Mouse (Mus musculus) kidney, adult 2 months (tissue): Measurements from ENCODE around the gene Chid1. TPM values are rescaled to one million over a fixed set of nuclear protein-coding genes. Genes with fewer than 3 reads are reported as not detected.
A peak's percentile ranks its signal among the peaks of the same experiment; 100 is the strongest.
"Not testable (repeated sequence)": the region's sequence is repeated elsewhere in the genome, so short reads cannot be mapped to it uniquely, and the experiment has no call there.

Experiments used
- DNase-seq: peaks from one replicate; pipeline ENCODE4 v3.0.0; 2021
- H3K27ac ChIP-seq: fragments of 200-500 bp; 2 replicates; pipeline ENCODE4 v1.5.1; 2012; ENCODE audit warnings: low read depth, low read length, control low read depth, inconsistent platforms; ENCODE audit not compliant: insufficient read depth
- H3K27me3 ChIP-seq: fragments of 200-500 bp; replicated peaks from 2 replicates; pipeline ENCODE4 v1.6.1; 2012; ENCODE audit warnings: mild to moderate bottlenecking, moderate library complexity, low read length, inconsistent platforms; ENCODE audit not compliant: control insufficient read depth, insufficient read depth
- H3K36me3 ChIP-seq: fragments of 200-500 bp; 2 replicates; pipeline ENCODE4 v1.6.1; 2012; ENCODE audit warnings: mild to moderate bottlenecking, moderate library complexity, low read length, inconsistent platforms; ENCODE audit not compliant: control insufficient read depth, insufficient read depth
- H3K4me1 ChIP-seq: fragments of 200-500 bp; 2 replicates; pipeline ENCODE4 v1.6.1; 2011; ENCODE audit warnings: low read length; ENCODE audit not compliant: control insufficient read depth, insufficient read depth
- H3K4me3 ChIP-seq: fragments of 200-500 bp; 2 replicates; pipeline ENCODE4 v1.5.1; 2011; ENCODE audit warnings: mild to moderate bottlenecking, low read depth, low read length, control low read depth; ENCODE audit not compliant: insufficient read depth
- CTCF ChIP-seq: fragments of 200-500 bp; conservative IDR thresholded peaks from 2 replicates; pipeline ENCODE4 v1.5.1; 2011; ENCODE audit warnings: low read depth, mild to moderate bottlenecking, control low read depth, low read length, moderate library complexity, mixed read lengths; ENCODE audit not compliant: insufficient read depth, insufficient read length
- POLR2A ChIP-seq: fragments of 200-500 bp; IDR thresholded peaks from one replicate; pipeline ENCODE4 v1.6.1; 2011; ENCODE audit warnings: low read depth, low read length, control low read depth
- WGBS: fragments of 180-500 bp; shearing (Covaris S2); methylation state at CpG from one replicate; pipeline ENCODE4 v1.1.7; 2018; 5-methylcytosine and 5-hydroxymethylcytosine counted together
- polyA plus RNA-seq: library from polyadenylated mRNA; depleted of rRNA; stranded (reverse); fragments of >200 nt; gene quantifications from 2 replicates; pipeline ENCODE4 v1.2.3, GENCODE M21; 2012

Gene Chid1
- polyA plus RNA-seq, 1 experiment: 35.6 TPM

- peak; percentile 95 for DNase-seq
- H3K27ac ChIP-seq: peak overlapping the region; percentile 93
- H3K27me3 ChIP-seq: no peaks in the 10 kb centered on the region
- WGBS: under 1% methylated on average over 23 of the region's 23 CpGs
- H3K4me3 ChIP-seq: peak overlapping the region; percentile 97
- no peaks in the 10 kb centered on the region for H3K36me3 ChIP-seq
- no peak for TF ChIP-seq CTCF
- H3K4me1 ChIP-seq: peaks cover 12% of the 10 kb centered on the region
These were observed 83.9 kb downstream of the Chid1 start for GRCm38 (mm10) chr7:141455610-141456314.

GRCm38 (mm10) chr7:141454967-141455551 lies 84.6 kb downstream of the Chid1 start, which contains the start of gene Pnpla2:
TSS of gene Pnpla2 (plus strand) at chr7:141455198.
- Histone ChIP-seq H3K36me3 (no peaks in the 10 kb centered on the region), H3K27me3 (no peaks in the 10 kb centered on the region), H3K4me1 (peaks cover 12% of the 10 kb centered on the region), H3K4me3 (peak within 1 kb of the TSS; percentile 97), H3K27ac (peak within 1 kb of the TSS; percentile 93)
- under 1% methylated on average over 45 of the region's 45 CpGs for WGBS
- peak; percentile 97 for DNase-seq
- TF ChIP-seq POLR2A: peak; percentile 90
- no peak for TF ChIP-seq CTCF

GRCm38 (mm10) chr7:141453636-141454035 lies 86.0 kb downstream of the Chid1 start:
- Histone ChIP-seq H3K4me3 (no peak overlapping the region), H3K36me3 (peaks cover 1% of the 10 kb centered on the region; the same call in 1 of the 2 replicates), H3K4me1 (peaks cover 13% of the 10 kb centered on the region), H3K27me3 (no peaks in the 10 kb centered on the region), H3K27ac (no peak overlapping the region)
- 78% methylated on average over 2 of the region's 2 CpGs for WGBS
- DNase-seq: no peak
- TF ChIP-seq CTCF (no peak), POLR2A (no peak)

- Histone ChIP-seq H3K4me1 (peaks cover 14% of the 10 kb centered on the region), H3K27ac (no peak overlapping the region), H3K4me3 (no peak overlapping the region), H3K27me3 (no peaks in the 10 kb centered on the region), H3K36me3 (peaks cover 2% of the 10 kb centered on the region; the same call in 1 of the 2 replicates)
- no peak for DNase-seq
- no peak for TF ChIP-seq POLR2A
- TF ChIP-seq CTCF: no peak
These were observed 87.7 kb downstream of the Chid1 start for GRCm38 (mm10) chr7:141451928-141452327.

DNA sequence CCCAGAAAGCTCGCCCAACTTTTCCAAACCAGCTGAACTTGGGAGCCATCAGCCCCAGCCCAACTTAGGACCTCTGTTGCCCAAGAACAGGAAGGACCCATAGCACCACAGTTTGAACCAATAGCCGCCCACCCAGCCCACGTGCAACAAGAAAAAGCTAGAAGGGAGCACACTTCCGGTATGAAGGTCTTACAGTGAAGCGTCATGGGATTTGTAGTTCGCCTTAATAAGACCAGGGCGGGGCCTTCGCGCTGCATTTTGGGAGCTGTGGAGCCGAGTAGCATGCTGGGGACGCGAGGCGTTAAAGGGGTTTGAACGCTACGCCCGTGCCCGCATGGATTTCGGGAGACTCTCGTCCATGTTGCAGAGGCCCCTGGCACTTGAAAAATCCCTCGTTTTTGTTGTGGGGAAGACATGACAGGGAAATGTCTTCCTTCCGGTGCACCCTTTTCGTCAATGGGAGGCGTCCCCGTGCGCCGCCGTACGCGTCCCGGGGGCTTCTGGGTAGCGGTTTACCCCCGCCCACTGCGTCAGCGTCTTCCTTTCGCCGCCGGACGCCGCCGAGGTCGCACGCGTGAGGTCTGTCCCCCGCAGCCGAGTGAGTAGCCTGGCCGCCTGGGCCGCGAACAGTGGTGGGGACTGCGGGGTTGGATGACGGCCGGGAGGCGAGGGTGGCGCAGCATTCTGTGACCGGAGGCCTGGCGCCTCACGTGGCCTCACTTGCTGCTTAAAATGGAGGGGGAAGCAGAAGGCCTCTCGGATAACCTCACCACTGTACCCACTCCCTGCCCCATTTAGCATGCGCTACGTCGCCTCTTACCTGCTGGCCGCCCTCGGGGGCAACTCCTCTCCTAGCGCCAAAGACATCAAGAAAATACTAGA lies 92.3 kb downstream of the Chid1 start, which contains the start of gene Rplp2:
Rplp2 (plus strand) TSS at position 261 of the 882 bp plus-strand sequence.
- Histone ChIP-seq H3K36me3 (peaks cover 2% of the 10 kb centered on the region; the same call in 1 of the 2 replicates), H3K4me3 (peak within 1 kb of the TSS; percentile 78), H3K27me3 (no peaks in the 10 kb centered on the region), H3K27ac (peak within 1 kb of the TSS; percentile 99), H3K4me1 (peaks cover 10% of the 10 kb centered on the region)
- TF ChIP-seq CTCF: no peak
- peak; percentile 91 for TF ChIP-seq POLR2A
- DNase-seq: peak; percentile 96
- WGBS: under 1% methylated on average over 63 of the region's 63 CpGs

GRCm38 (mm10) chr7:141446374-141446773 lies 93.3 kb downstream of the Chid1 start:
- H3K4me3 ChIP-seq, H3K27me3 ChIP-seq, H3K27ac ChIP-seq, H3K36me3 ChIP-seq, DNase-seq: not testable (repeated sequence)
- peaks cover 10% of the 10 kb centered on the region for H3K4me1 ChIP-seq
- WGBS: 68% methylated on average over 3 of the region's 3 CpGs
